Mouse (Mus musculus) E14TG2a.4 (cell line): ENCODE measurements around the gene Fbxl16.

Source experiments
- CTCF ChIP-seq: conservative IDR thresholded peaks from 2 replicates; pipeline ENCODE4 v1.5.1; 2014; ENCODE audit warnings: low read length
- NANOG ChIP-seq: IDR thresholded peaks from 2 replicates; pipeline ENCODE4 v1.6.1; 2014; ENCODE audit warnings: borderline replicate concordance, low read length, mixed read lengths
- POU5F1 ChIP-seq: IDR thresholded peaks from 2 replicates; pipeline ENCODE4 v1.6.1; 2014; ENCODE audit warnings: low read length, borderline replicate concordance

GRCm38 (mm10) chr17:25762591-25762990 lies 46.3 kb upstream of the Fbxl16 start:
- TF ChIP-seq CTCF (no peak), POU5F1 (no peak), NANOG (no peak)
